15 mouse cellular contexts compared by ENCODE assay signal in the genomic region with DNA sequence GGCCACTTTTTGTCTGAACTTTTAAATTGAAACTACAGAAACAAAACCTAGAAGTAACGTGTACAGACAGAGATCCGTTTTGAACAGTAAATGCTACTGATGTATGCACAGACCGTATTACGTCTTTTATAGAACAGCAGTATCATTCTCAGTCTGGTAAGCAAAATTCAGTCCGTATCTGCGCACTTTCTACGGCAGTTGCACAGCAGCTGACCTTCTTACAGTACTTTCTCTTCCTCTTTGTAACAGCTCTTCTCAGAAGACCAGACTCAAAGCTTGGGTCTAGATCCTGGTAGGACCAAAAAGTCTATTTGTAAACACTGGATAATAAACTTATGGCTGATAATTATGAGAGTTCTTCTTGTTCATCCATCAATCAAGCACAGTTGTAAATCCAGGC.
A peak's percentile ranks its signal among the peaks of the same experiment; 100 is the strongest.
DNase-seq lines count a peak whose midpoint lies in the region; ATAC-seq and TF ChIP-seq lines count a peak whose summit lies in the region.
"Had no signal": no experiment of that assay in that cellular context is flagged by ENCODE, and none has a peak within 500 bp of the region (broad histone marks: within the 10 kb centered on the region; RNA-seq: fewer than 3 reads in every experiment).

No protein-coding gene starts in this region.

- no peak for DNase-seq in gastrocnemius, adult 2 months
- no peak for DNase-seq in gastrocnemius, adult 8-10 months (ENCODE audit: low spot score in 2 of 2)
- DNase-seq in lung, postnatal 36 days: peak; percentile 41
- no peak for DNase-seq in lung, postnatal 14 days
- no peak for DNase-seq in adrenal gland, postnatal 36 days
- no peak for DNase-seq in right cerebral cortex, postnatal 36 days (ENCODE audit: low spot score in 2 of 2)
- DNase-seq: cerebellum, postnatal 25 days; kidney, postnatal 36 days; thymus, adult 18-20 months had no signal

- no peak for ATAC-seq in hindbrain, embryonic 16.5 days
- peak; percentile 85 for ATAC-seq in neutrophil, adult 5-6 weeks (ENCODE audit: extremely low read depth, insufficient number of reproducible peaks, low FRiP score, poor library complexity, severe bottlenecking)
- ATAC-seq: inflammation-experienced regulatory T-cells, adult 6 months had no signal

- peaks cover 6% of the 10 kb centered on the region for H3K4me1 ChIP-seq in hindbrain, embryonic 16.5 days (ENCODE audit: control insufficient read depth, insufficient read depth, low read depth, low read length)

- H3K36me3 ChIP-seq in hindbrain, embryonic 16.5 days (ENCODE audit: control insufficient read depth, insufficient read depth, low read length): no peaks in the 10 kb centered on the region
- H3K36me3 ChIP-seq: embryonic facial prominence, embryonic 13.5 days; heart, embryonic 13.5 days had no signal

- peak overlapping the region; percentile 74 for H3K4me3 ChIP-seq in gastrocnemius, adult 2 months
- peak overlapping the region; percentile 1; the same call in 1 of the 2 replicates for H3K4me3 ChIP-seq in hindbrain, embryonic 16.5 days (ENCODE audit: low read length)
- H3K4me3 ChIP-seq: embryonic facial prominence, embryonic 13.5 days; heart, embryonic 13.5 days had no signal

- H3K4me2 ChIP-seq in hindbrain, embryonic 16.5 days (ENCODE audit: low read length): peak overlapping the region; percentile 31
- H3K4me2 ChIP-seq: embryonic facial prominence, embryonic 13.5 days; heart, embryonic 13.5 days had no signal

- H3K27ac ChIP-seq in gastrocnemius, adult 2 months: peak overlapping the region; percentile 89
- H3K27ac ChIP-seq in hindbrain, embryonic 16.5 days (ENCODE audit: low read depth, low read length): no peak overlapping the region
- H3K27ac ChIP-seq: embryonic facial prominence, embryonic 13.5 days; heart, embryonic 13.5 days; liver, embryonic 14.5 days had no signal

- 76% methylated on average over 7 of the region's 7 CpGs for WGBS in hindbrain, embryonic 16.5 days

- intact Hi-C loops in gastrocnemius, adult 2 months (cut with DNase I): loop anchor here (10.0 kb wide), 4 partner anchors 91 to 309 kb away; no protein-coding TSS in a partner anchor

- no peak overlapping the region for H3K9ac ChIP-seq in hindbrain, embryonic 16.5 days (ENCODE audit: low read depth, low read length)
- H3K9ac ChIP-seq: embryonic facial prominence, embryonic 13.5 days; heart, embryonic 13.5 days; liver, embryonic 14.5 days had no signal

- no peaks in the 10 kb centered on the region for H3K27me3 ChIP-seq in hindbrain, embryonic 16.5 days (replicated peaks; ENCODE audit: control insufficient read depth, insufficient read depth, low read length)
- H3K27me3 ChIP-seq: embryonic facial prominence, embryonic 13.5 days; heart, embryonic 13.5 days had no signal

- TF ChIP-seq CTCF in gastrocnemius, adult 2 months (IDR thresholded peaks at IDR 0.05): no peak

- H3K9me3 ChIP-seq in hindbrain, embryonic 16.5 days (ENCODE audit: control insufficient read depth, low read length): peaks cover 2% of the 10 kb centered on the region
- H3K9me3 ChIP-seq: embryonic facial prominence, embryonic 13.5 days had no signal
